Mouse (Mus musculus): ENCODE data around the gene Pym1. TPM values are rescaled to one million over a fixed set of nuclear protein-coding genes. Genes with fewer than 3 reads are reported as not detected.

The Pym1 gene
- total RNA-seq, 2 experiments from 2014 or later: 12.0 to 12.4 TPM

DNA sequence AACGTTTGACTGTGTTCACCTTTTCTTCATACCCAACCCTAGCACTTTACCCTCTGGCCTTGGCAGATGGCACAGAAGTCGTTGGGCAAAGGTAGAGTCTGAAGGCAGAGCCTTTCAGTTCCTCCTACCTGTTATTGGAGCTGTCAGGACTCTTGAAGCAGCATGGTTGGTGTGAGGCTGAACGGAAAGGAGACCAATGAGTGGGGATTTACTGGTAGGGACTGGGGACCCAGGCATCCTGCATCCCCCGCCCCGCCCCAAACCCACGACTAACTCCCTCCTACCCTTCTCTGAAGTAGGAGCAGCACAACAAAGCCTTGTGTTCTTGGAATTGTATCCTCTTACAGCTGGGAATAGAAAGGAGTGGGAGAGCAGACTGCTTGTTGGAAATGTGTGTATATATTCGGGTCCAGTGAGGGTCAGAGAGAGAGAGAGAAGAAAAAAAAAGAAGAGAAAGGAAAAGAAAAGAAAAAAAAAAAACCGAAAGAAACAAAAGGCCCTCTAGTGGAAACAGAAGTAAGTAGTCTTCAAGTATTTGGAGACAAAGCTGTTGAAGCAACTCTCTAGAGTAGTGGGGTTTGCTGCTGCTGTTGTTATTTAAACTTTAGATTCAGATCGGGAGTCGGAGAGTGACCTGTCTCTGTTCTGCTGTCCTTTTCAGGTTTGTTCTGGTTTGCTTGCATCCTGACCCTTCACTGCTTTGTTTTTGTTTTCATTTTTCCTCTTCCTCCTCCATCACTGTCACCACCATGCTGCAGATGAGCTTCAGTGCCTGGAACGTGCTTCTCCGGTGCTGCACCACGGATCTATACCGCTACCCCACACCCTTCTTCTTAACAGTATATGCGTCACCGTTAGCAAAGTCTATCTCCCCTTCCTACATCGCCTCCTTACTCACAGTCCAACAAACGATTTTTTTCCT, 2.7 kb upstream of the Pym1 start, which contains the start of gene Dgka:
Gene Dgka (minus strand): TSS at position 176 of the 922 bp plus-strand sequence.
- no peak for DNase-seq (ENCODE audit: low spot score)

DNA sequence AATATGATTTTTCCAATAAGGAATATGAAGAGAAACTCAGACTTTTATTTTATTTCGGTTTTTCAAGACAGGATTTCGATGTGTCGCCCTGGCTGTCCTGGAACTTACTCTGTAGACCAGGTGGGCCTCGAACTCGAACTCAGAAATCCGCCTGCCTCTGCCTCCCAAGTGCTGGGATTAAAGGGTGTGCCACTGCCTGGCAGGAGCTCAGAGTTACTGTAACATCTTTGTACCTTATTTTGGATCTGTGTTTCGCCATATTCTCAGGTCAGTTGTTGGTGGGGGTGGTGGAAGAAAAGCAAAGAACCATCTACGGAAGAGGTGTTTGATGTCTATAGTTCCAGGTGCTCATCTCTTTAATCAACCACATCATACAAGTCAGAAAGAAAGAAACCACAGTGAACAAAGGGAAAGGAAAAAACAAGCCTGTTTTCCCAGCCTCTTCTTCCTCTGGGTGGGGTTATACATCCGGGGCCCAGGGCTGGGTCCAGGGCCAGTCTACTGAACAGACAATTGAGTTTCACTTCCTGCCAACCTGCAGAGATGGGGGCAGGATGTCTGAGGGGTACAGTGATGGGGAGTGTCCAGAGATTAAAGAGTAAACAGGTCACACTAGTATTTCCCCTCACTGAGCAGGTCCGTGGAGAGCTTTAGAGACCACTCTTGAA, 1.6 kb upstream of the Pym1 start:
- no peak for DNase-seq (ENCODE audit: low spot score)

DNA sequence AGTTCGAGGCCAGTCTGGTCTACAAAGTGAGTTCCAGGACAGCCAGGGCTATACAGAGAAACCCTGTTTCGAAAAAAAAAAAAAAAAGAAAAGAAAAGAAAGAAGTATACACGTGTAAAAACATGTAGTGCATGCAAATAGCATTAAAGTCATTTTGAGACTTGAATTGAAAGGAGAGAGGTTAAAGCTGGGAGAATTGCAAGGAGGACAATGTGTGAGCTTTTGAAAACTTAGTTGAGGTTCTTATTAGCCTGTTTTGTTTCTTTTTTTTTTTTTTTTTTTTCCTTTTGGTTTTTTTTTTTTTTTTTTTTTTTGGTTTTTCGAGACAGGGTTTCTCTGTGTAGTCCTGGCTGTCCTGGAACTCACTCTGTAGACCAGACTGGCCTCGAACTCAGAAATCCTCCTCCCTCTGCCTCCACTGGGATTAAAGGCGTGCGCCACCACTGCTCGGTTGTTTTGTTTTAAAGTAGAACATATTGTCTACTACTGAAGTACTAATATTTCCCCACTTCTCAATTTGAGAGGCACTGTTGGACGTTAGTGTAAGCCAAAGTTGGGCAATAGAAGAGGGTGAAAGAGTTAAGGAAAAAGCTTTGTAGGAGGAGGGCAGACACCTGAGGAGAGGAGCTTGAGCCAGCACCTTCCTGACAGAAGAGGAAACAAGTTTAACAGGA, 580 bp upstream of the Pym1 start:
- DNase-seq (ENCODE audit: low spot score): no peak

DNA sequence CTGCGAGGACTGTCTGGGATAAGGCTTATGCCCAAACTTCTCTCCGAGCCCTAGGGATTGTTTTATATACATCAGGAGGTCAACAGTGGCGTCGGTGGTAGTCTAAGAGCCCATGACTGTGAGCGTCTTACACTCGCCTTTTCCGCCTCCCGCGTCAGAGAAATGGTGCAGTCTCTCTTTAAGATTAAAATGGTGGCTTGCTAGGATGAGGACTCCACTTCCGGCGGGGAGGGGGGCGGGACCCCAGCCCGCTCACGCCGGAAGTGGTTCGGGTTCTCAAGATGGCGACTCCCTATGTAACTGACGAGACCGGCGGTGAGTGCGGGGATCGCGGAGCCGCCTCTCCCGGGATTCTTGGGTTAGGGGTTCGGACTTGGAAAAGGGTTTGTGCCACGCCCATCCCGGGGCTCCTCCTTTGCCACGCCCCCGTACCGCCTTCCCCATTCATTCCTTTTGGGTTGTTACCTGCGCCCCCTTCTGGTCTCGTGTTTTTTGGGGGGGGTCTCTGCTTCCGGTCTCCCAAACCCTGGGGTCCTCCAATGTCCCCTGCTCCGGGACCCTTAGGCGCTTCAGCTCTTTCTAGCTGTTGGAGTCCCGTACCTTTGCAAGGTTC, 669 bp downstream of the Pym1 start:
- peak; percentile 67 for DNase-seq (ENCODE audit: low spot score)

DNA sequence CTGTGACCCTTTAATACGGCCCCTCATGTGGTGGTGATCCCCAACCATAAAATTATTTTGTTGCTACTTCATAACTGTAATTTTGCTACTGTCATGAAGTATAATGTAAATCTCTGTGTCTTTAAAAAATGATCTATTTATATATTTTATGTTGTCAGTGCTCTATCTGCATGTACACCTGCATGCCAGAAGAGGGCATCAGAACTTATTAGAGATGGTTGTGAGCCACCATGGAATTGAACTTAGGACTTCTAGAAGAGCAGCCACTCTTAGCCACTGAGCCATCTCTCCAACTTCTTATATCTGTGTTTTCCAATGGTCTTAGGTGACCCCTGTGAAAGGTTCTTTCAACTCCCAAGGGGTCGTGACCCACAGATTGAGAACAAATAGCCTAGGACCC, 25.2 kb downstream of the Pym1 start:
- DNase-seq (ENCODE audit: low spot score): no peak

DNA sequence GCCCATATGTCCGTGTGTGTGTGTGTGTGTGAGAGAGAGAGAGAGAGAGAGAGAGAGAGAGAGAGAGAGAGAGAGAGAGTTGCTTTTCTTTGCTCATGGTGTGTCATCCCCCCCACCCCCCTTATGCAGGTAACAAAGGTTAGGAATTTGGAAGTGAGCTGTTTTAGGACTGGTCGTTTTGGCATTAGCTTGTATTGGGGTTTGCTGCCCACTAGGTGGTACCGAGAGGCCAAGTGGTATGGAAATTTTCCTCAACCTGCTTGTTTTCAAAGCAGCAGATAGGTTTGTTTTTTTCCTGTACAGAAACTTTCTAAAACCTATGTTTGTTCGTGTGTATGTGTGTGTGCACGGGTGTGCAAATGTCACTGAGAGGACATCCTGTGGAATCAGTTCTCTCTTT, 26.0 kb downstream of the Pym1 start:
- DNase-seq (ENCODE audit: low spot score): no peak

DNA sequence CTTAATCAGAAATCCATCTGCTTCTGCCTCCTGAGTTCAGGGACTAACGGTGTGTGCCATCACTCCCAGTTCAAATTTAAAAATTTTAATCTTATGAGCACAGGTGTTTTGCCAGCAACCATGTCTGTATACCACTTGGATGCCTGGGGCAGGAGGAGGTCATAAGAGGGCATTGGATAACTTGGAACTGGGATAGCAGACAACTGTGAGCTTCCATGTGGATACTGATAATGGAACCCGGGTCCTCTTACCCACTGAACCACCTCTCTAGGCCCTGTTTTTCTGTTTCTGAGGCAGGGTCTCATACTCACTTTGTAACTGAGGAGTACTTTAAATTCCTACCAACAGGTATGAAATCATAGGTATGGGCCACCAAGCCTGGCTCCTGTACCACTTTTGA, 30.8 kb downstream of the Pym1 start:
- no peak for DNase-seq (ENCODE audit: low spot score)

DNA sequence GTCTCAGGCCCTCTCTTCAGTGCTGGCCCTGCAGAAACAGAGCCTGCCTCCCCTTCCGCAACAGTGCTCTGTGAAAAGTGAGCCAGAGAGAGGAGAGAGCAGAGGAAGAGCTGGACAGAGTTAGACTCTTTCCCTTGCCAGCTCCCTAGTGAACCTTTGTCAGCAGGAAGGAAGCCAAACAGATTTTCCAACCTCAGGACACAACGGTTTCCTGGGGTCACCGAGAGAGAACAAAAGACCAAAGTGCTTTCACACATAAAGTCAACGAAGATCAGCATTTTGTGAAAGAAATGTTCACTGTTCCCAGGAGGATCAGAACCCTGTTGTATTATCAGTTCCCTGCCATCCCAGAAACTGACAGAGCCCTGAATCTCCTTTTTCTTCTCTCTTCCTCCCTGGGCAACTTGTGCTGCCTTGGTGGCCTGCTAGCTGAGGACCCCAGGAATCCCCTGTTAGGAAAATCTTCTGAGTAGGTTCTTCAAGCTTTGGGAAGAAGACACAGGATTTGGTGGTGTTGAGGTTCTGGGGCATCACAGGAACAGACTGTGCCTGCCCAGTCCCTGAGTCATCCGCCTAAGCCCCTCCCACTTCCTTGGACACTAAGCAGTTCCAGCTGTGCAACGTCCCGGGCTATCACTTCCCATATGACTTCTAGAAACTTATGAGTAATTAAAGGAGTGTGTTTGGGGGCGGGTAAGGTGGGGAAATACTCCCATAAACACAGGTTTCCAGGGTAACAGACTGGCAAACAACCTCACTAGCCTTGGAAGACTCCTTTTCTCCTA, 31.5 kb downstream of the Pym1 start:
- DNase-seq (ENCODE audit: low spot score): peak; percentile 91

DNA sequence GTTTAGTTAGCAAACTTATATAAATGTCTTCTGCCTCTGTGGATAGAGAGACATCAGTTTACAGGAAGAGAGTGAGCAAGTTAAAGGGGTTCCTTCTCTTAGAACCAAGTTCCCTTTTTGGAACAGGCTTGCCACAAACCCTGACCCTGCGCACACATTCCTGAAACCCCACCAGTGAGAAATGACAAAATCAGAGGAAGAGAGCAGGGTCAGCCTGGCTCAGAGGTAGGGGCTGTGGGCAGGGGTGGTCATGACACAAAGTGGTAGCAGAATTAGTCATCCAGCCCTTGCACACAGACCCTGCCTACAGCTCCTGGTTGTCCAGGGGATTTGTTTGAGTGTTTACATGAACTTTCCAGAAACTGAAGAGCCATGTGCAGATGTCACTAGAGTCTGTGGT, 32.5 kb downstream of the Pym1 start:
- no peak for DNase-seq (ENCODE audit: low spot score)

DNA sequence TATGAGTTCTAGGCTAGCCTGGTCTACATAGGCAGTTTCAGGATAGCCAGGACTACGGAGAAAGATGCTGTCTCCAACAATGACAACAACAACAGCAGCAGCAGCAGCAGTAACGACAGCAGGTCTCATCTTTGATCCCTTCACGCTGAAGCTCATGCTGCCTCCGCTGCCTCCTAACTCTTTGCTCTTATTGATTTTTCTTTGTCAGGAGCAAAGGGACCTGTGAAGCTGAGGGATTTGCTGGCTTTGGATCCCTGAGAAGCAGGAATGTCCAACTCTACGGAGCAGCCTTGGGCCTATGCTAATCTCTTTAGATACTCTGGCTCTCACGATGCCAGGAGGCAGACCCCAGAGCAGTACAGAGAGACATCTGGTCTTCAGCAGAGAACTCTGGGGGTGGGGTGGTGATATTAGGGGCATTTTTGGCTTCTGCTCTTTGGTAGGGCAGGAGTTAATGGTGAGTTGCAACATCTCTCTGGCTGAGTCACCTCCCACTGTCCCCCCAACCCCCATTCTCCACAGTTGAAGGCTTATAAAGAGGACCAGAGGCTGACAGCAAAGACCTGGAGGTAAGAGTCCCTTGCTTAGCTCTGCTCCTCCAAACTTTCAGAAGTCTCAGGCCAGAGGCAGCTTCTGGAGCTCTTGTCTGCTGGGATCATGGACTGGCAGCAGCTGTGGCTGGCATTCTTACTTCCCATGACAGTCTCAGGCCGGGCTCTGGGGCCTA, 42.9 kb downstream of the Pym1 start, which contains the start of gene Mmp19:
Gene Mmp19 (plus strand): TSS at position 513 of the 727 bp plus-strand sequence.
- DNase-seq (ENCODE audit: low spot score): peak; percentile 39

DNA sequence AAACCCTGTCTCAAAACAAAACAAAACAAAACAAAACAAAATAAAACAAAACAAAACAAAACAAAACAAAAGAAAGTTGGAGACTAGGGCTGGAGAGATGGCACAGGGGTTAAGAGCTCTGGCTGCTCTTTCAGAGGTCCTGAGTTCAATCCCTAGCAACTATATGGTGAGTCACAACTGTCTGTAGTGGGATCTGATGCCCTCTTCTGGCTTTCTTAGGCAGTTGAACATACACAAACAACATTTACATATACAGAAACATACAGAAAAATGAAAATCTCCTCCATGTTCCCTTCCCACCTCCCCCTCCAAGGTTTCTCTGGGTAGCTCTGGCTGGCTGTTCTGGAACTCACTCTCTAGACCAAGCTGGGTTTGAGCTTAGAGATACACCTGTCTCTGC, 44.4 kb downstream of the Pym1 start:
- DNase-seq (ENCODE audit: low spot score): no peak

DNA sequence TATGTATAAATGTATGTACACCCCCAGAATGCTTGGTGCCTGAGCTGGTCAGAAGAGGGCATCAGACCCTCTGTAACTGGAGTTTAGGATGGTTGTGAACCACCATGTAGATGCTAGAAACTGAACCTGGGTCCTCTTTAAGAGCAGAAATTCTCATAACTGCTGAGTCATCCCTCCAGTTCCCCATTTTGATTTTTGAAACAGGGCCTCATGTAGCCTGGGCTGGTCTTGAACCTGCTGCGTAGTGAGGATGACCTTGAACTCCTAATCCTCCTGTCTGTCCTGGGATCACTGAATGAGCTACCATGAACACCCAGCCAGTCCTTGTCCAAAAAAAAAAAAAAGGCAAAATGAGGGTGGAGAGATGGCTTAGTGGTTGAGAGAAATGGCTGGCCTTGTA, 45.6 kb downstream of the Pym1 start:
- no peak for DNase-seq (ENCODE audit: low spot score)

DNA sequence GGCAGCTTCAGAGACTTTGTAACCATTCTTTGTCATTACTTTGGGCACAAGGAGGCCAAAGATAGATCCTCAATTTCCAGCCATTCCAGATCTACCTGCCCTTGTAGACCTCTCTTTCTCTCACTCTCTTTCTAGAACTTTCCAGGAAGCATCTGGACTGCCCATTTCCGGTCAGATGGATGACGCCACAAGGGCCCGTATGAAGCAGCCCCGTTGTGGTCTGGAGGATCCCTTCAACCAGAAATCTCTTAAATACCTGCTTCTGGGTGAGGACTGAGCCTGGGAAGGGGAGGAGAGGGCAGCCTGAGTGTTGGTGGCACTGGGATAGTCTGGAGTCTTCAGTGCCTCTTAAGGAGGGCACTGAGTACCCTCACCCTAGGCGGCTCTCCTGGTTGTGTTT, 46.7 kb downstream of the Pym1 start:
- DNase-seq (ENCODE audit: low spot score): no peak

DNA sequence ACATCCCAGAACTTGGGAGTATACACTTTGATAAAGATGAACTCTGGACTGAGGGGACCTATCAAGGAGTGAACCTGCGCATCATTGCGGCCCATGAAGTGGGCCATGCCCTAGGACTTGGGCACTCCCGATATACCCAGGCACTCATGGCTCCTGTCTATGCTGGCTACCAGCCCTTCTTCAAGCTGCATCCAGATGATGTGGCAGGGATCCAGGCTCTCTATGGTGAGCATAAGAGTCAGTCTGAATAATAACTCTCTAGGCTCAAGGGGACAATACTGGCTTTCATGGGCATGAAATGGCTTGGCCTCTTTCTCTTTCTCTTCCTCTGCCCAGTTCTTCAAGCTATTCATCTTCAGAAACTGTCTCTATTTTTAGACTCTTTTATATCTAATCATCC, 47.9 kb downstream of the Pym1 start:
- DNase-seq (ENCODE audit: low spot score): no peak

DNA sequence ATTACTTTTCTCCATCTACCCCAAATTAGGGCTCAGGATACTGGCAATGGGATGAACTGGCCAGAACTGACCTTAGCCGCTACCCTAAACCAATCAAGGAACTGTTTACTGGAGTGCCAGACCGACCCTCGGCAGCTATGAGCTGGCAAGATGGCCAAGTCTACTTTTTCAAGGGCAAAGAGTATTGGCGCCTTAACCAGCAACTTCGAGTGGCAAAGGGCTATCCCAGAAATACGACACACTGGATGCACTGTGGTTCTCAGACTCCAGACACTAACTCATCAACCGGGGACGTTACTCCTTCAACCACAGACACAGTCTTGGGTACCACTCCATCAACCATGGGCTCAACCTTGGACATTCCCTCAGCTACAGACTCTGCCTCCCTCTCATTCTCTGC, 51.0 kb downstream of the Pym1 start:
- DNase-seq (ENCODE audit: low spot score): no peak

DNA sequence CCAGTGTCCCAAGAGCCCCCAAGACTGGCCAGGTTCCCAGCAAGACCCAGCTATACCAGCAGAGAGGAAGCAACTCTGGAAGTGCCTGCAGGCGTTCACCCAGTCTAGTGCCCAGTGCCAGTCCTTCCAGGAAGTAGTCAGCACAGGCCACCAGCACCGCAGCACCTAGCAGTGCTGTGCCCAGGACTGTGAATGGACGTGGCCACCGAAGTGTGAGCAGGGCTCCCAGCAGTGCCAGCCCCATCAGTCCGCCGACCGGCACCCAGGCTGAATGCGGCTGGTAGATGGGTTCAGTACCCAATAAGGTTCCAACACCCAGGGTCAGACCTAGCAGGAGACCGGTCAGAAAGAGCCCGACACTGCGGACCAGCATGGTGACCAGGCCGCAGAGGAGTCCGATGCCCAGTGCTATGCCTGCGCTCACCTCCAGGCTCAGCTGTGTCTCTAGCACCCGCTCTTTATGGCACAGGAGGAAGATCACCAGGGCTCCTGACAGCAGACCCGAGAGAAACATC, 54.3 kb downstream of the Pym1 start:
- DNase-seq (ENCODE audit: low spot score): no peak

DNA sequence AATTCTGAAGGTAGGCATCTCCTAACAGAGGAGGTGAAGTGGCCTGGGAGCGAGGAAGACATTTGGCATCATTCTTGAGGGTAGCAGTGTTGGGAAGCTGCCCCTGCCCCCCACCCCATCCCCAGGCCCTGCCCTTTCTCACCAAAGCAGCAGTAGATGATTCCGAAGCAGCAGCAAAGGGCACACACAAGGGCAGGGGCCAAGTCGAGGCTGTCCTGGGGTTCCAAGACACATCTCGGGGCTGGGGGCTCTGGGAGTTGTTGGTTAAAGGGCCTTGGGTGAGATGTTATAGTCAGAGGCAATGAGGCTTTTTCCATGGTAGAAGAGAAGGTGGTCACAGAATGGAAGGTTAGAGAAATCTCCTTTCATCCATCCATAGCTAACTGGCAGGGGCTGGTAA, 55.3 kb downstream of the Pym1 start:
- DNase-seq (ENCODE audit: low spot score): no peak

DNA sequence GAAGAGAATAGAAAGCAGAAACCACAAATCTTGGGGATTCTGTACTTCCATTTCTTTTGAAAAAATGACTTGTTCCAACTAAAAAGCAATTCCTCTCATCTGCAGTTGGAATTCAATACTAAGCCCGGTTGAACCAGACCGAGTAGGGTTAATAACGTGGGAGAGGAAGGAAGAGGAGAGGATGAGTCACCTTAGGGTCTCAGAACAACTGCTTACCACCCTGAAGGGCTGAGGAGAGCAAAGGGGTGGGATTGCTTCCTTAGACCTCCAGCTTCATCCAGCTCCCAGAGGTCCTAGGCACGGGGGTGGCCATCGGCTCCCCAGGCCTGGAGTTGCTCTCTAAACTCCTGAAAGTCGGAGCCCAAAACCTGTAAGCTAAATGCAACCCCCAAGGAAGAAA, 55.7 kb downstream of the Pym1 start:
- no peak for DNase-seq (ENCODE audit: low spot score)

DNA sequence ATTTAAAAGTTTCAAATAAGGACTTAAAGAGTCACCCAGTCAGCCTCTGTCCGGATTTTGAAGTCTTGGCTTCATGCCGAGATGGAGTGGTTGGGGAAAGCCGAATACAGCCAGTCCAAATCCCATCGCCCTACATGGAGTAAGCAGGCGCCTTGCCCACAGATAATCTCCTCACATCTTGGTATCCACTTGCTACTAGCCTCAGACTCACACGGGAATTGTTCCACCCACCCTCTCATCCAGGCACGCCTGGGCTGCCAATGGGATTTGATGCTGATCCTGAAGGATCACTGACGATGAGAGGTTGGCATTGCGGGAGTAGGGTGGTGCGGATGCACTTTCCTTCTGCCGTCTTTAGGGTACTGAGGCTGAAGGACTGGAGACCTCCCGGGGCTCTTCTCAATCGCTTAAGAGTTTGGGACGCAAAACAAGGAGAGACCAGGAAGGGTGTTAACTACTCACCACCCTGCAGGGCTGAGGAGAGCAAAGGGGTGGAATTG, 56.1 kb downstream of the Pym1 start, which contains the start of gene Dnajc14:
Gene Dnajc14 (plus strand): TSS at position 292 of the 500 bp plus-strand sequence.
- DNase-seq (ENCODE audit: low spot score): peak; percentile 58
